ENCODE assay signal across 16 mouse cellular contexts in the genomic region with DNA sequence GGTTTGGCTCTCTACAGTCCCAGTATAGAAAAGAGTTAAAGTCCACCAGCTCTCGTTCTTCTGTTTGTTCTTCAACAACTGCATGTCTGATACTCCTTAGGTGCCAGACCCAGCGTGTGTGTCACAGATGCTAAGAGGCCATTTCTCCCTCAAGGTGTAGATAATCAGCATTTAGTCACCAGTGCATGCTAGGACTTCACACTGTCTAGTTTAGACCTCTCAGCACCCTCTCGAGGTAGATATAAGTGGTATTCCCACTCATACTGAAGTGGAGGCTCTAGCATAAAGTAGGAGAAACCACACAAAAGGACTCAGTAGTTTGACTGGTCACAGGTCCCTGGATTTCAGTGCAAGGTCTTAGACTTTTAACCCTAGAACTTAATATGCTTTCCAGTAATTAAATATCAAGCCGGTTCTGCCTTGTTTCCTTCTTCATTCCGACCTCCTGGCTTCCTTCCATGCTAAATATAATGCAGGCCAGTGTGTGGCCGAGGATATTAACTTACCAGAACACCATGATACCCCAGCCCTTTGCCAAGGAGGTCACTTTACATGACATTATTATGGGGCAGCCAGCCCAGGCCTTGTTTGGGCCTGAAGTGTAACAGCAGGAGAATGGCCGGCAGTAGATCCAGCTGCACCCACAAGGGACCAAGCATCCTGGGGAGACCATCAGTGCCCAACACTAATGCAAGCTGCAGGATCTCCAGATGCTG. TPM values are rescaled to one million over a fixed set of nuclear protein-coding genes. Genes with fewer than 3 reads are reported as not detected.
DNase-seq lines count a peak whose midpoint lies in the region; ATAC-seq and TF ChIP-seq lines count a peak whose summit lies in the region.
"Had no signal": no experiment of that assay in that cellular context is flagged by ENCODE, and none has a peak within 500 bp of the region (broad histone marks: within the 10 kb centered on the region; RNA-seq: fewer than 3 reads in every experiment).

No protein-coding gene starts in this region.

- H3K9me3 ChIP-seq in embryonic facial prominence, embryonic 15.5 days (replicated peaks): no peaks in the 10 kb centered on the region
- no peaks in the 10 kb centered on the region for H3K9me3 ChIP-seq in embryonic facial prominence, embryonic 10.5 days
- no peaks in the 10 kb centered on the region for H3K9me3 ChIP-seq in lung, postnatal 0 days (ENCODE audit: low read length)
- no peaks in the 10 kb centered on the region for H3K9me3 ChIP-seq in forebrain, embryonic 16.5 days (ENCODE audit: control insufficient read depth, low read length)

- H3K4me3 ChIP-seq in embryonic facial prominence, embryonic 15.5 days (replicated peaks): no peak overlapping the region
- no peak overlapping the region for H3K4me3 ChIP-seq in embryonic facial prominence, embryonic 10.5 days
- no peak overlapping the region for H3K4me3 ChIP-seq in lung, postnatal 0 days (ENCODE audit: low read depth, low read length)
- no peak overlapping the region for H3K4me3 ChIP-seq in forebrain, embryonic 16.5 days (replicated peaks; ENCODE audit: low read length)
- H3K4me3 ChIP-seq: erythroblast, embryonic 14.5 days had no signal

- no peak overlapping the region for H3K4me2 ChIP-seq in embryonic facial prominence, embryonic 15.5 days (replicated peaks)
- no peak overlapping the region for H3K4me2 ChIP-seq in lung, postnatal 0 days (replicated peaks; ENCODE audit: low read depth, low read length)
- H3K4me2 ChIP-seq in forebrain, embryonic 16.5 days (ENCODE audit: low read length): no peak overlapping the region

- WGBS in embryonic facial prominence, embryonic 15.5 days: 61% methylated on average over 7 of the region's 7 CpGs
- 76% methylated on average over 7 of the region's 7 CpGs for WGBS in embryonic facial prominence, embryonic 10.5 days
- WGBS in lung, postnatal 0 days: 46% methylated on average over 7 of the region's 7 CpGs
- 81% methylated on average over 7 of the region's 7 CpGs for WGBS in forebrain, embryonic 16.5 days

- no peak overlapping the region for H3K27ac ChIP-seq in embryonic facial prominence, embryonic 15.5 days (replicated peaks)
- no peak overlapping the region for H3K27ac ChIP-seq in embryonic facial prominence, embryonic 10.5 days (replicated peaks)
- H3K27ac ChIP-seq in lung, postnatal 0 days (ENCODE audit: low read length): no peak overlapping the region
- H3K27ac ChIP-seq in forebrain, embryonic 16.5 days (ENCODE audit: low read length): no peak overlapping the region

- no peak for TF ChIP-seq EP300 in lung, postnatal 0 days (IDR thresholded peaks at IDR 0.05)

- intact Hi-C loops in heart, postnatal 14 days (cut with DNase I): no loop called here

- TF ChIP-seq CTCF in lung, postnatal 0 days (IDR thresholded peaks at IDR 0.05): no peak

- H3K27me3 ChIP-seq in embryonic facial prominence, embryonic 15.5 days: no peaks in the 10 kb centered on the region; the same call in 1 of the 2 replicates
- H3K27me3 ChIP-seq in embryonic facial prominence, embryonic 10.5 days (replicated peaks; ENCODE audit: low read depth, poor library complexity, severe bottlenecking): no peaks in the 10 kb centered on the region
- no peaks in the 10 kb centered on the region for H3K27me3 ChIP-seq in lung, postnatal 0 days (replicated peaks; ENCODE audit: insufficient read depth, low read length)
- no peaks in the 10 kb centered on the region for H3K27me3 ChIP-seq in forebrain, embryonic 16.5 days (replicated peaks; ENCODE audit: control insufficient read depth, insufficient read depth, low read length)

- no peaks in the 10 kb centered on the region for H3K36me3 ChIP-seq in embryonic facial prominence, embryonic 15.5 days
- H3K36me3 ChIP-seq in embryonic facial prominence, embryonic 10.5 days (replicated peaks): no peaks in the 10 kb centered on the region
- no peaks in the 10 kb centered on the region for H3K36me3 ChIP-seq in lung, postnatal 0 days (ENCODE audit: insufficient read depth, low read length)
- H3K36me3 ChIP-seq in forebrain, embryonic 16.5 days (ENCODE audit: control insufficient read depth, insufficient read depth): no peaks in the 10 kb centered on the region

- H3K9ac ChIP-seq in embryonic facial prominence, embryonic 15.5 days: no peak overlapping the region
- H3K9ac ChIP-seq in lung, postnatal 0 days (replicated peaks; ENCODE audit: low read depth): no peak overlapping the region
- H3K9ac ChIP-seq in forebrain, embryonic 16.5 days (replicated peaks; ENCODE audit: low read depth, low read length): no peak overlapping the region

- ATAC-seq in embryonic facial prominence, embryonic 15.5 days (ENCODE audit: insufficient number of reproducible peaks, low FRiP score, low TSS enrichment, low read depth): 0 out of 2 replicates have a peak, but pooled peaks have one; percentile 15
- ATAC-seq in lung, postnatal 0 days: peak; percentile 62; the same call in 1 of the 2 replicates
- ATAC-seq in forebrain, embryonic 16.5 days: no peak

- no peak for DNase-seq in embryonic facial prominence, embryonic 10.5 days (ENCODE audit: low spot score)
- DNase-seq in lung, postnatal 0 days (ENCODE audit: low spot score): peak; percentile 8
- DNase-seq in lung, postnatal 25 days (ENCODE audit: low spot score): no peak
- DNase-seq in heart, postnatal 14 days: peak; percentile 18 to 30
- DNase-seq in skeletal muscle tissue, adult 2 months (ENCODE audit: low read depth, low spot score): peak; percentile 36
- DNase-seq in thymus, postnatal 36 days: no peak
- DNase-seq: cerebellum, postnatal 10 days; lung, adult 18-20 months; midbrain, embryonic 14.5 days; right cerebral cortex, adult 18-20 months; thymus, postnatal 4 days had no signal

- H3K4me1 ChIP-seq in embryonic facial prominence, embryonic 15.5 days: no peaks in the 10 kb centered on the region
- H3K4me1 ChIP-seq in embryonic facial prominence, embryonic 10.5 days: no peaks in the 10 kb centered on the region
- no peaks in the 10 kb centered on the region for H3K4me1 ChIP-seq in lung, postnatal 0 days (ENCODE audit: insufficient read depth, low read depth, low read length)
- H3K4me1 ChIP-seq in forebrain, embryonic 16.5 days (replicated peaks; ENCODE audit: control insufficient read depth, insufficient read depth, low read length): peaks cover 14% of the 10 kb centered on the region

RNA-seq across cellular contexts. Expression of gene Slc26a4, which starts 22.1 kb away (rescaled TPM):
- 0.13 and 0.17 TPM in 2 replicates for polyA plus RNA-seq in embryonic facial prominence, embryonic 15.5 days (2015; fragmentation: Nextera tagmentation; extraction: Ambion mirVana)
- 0.31 TPM in 1 of 2 replicates, not detected in the other for polyA plus RNA-seq in embryonic facial prominence, embryonic 10.5 days (2016; fragmentation: Nextera tagmentation; extraction: Ambion mirVana)
- 0.54 TPM in 1 of 2 replicates, not detected in the other for polyA plus RNA-seq in lung, postnatal 0 days (2015; fragmentation: Nextera tagmentation; extraction: Ambion mirVana)
- under 1 TPM in 1 of 2 experiments, not detected in 1; 0.07 TPM for total RNA-seq in heart, postnatal 14 days (2021)
- 0.26 TPM in 1 of 2 replicates, not detected in the other for polyA plus RNA-seq in forebrain, embryonic 16.5 days (2015; fragmentation: Nextera tagmentation; extraction: Ambion mirVana)
- total RNA-seq: granulocyte monocyte progenitor cell, adult 5-6 weeks; megakaryocyte progenitor cell, adult 5-6 weeks had no signal
- polyA plus RNA-seq: erythroblast, embryonic 14.5 days had no signal

RNA-seq across cellular contexts. Expression of gene Cbll1, which starts 38.3 kb away (rescaled TPM):
- 10.5 and 14.9 TPM in 2 replicates for polyA plus RNA-seq in embryonic facial prominence, embryonic 15.5 days (2015; fragmentation: Nextera tagmentation; extraction: Ambion mirVana)
- 21.3 TPM in 2 replicates for polyA plus RNA-seq in embryonic facial prominence, embryonic 10.5 days (2016; fragmentation: Nextera tagmentation; extraction: Ambion mirVana)
- polyA plus RNA-seq in lung, postnatal 0 days (2015; fragmentation: Nextera tagmentation; extraction: Ambion mirVana): 7.2 and 9.0 TPM in 2 replicates
- total RNA-seq in heart, postnatal 14 days (2021): 10 to 100 TPM; 10.5 to 11.4 TPM
- 15.9 and 16.0 TPM in 2 replicates for polyA plus RNA-seq in forebrain, embryonic 16.5 days (2015; fragmentation: Nextera tagmentation; extraction: Ambion mirVana)

Comparison
In these comparisons a context has a peak if more than half of its experiments do, and no peak if none do; other contexts are left out.
1. DNase-seq: peak in lung, postnatal 0 days (single experiment), heart, postnatal 14 days (2 of 2) and skeletal muscle tissue, adult 2 months (single experiment); none in embryonic facial prominence, embryonic 10.5 days (single experiment), lung, postnatal 25 days (single experiment) and thymus, postnatal 36 days (0 of 2).